Comparison of ENCODE assay signal across 9 mouse cellular contexts in the genomic region with DNA sequence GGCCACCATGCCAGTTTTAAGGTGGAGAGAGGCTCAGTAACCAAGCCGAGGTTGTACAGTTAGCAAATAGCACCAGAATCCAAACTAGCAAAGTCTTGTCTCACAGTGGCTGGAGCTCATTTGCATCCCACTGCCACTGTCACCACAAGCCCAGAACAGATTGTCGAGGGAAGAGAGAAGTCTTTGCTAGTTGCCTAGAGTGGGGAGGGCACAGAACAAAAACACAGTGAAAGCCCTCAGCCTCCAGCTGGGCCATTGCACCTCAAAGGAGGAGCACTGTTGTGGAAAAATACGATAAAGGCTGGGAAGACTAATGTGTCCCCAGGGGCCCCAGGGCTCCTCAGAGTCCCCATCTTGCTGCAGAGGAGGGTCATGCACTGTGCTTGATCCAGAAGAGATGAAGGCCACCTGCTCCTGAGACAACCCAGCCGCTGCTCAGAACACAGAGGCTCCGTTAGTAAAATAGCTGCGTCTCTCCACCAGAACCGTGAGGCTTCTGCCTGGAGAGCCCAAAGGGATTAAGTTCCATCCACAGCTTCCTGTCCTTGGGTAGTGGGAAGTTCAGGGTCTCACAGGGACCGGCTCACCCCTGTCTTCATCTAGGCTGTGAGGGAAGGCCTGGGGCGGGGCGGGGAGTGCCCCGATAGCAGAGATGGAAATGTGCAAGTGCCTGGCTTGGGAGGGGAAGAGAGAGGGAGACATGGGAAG. TPM values are rescaled to one million over a fixed set of nuclear protein-coding genes. Genes with fewer than 3 reads are reported as not detected.
DNase-seq lines count a peak whose midpoint lies in the region; ATAC-seq lines count a peak whose summit lies in the region.
"Had no signal": no experiment of that assay in that cellular context is flagged by ENCODE, and none has a peak within 500 bp of the region (broad histone marks: within the 10 kb centered on the region; RNA-seq: fewer than 3 reads in every experiment).

No protein-coding gene starts in this region.

- peak; percentile 20 for DNase-seq in midbrain, embryonic 10.5 days (ENCODE audit: low spot score)
- DNase-seq in midbrain, embryonic 14.5 days: no peak
- DNase-seq in heart, adult 11 months: peak; percentile 99
- DNase-seq in kidney, adult 8-10 months: peak; percentile 38 to 63
- no peak for DNase-seq in thymus, postnatal 4 days
- no peak for DNase-seq in thymus, postnatal 36 days
- DNase-seq in thymus, postnatal 10 days (ENCODE audit: low spot score in 2 of 2): no peak

- H3K4me2 ChIP-seq in midbrain, embryonic 14.5 days (ENCODE audit: low read length): no peak overlapping the region
- no peak overlapping the region; the same call in 1 of the 2 replicates for H3K4me2 ChIP-seq in stomach, embryonic 14.5 days (replicated peaks; ENCODE audit: low read depth, low read length)

- H3K27ac ChIP-seq in midbrain, embryonic 10.5 days (replicated peaks): peak overlapping the region; percentile 71
- no peak overlapping the region for H3K27ac ChIP-seq in midbrain, embryonic 14.5 days (replicated peaks; ENCODE audit: low read depth, low read length)
- H3K27ac ChIP-seq in stomach, embryonic 14.5 days (ENCODE audit: low read length): peak overlapping the region; percentile 95

- H3K9me3 ChIP-seq in midbrain, embryonic 10.5 days (replicated peaks): no peaks in the 10 kb centered on the region
- no peaks in the 10 kb centered on the region for H3K9me3 ChIP-seq in midbrain, embryonic 14.5 days (ENCODE audit: control insufficient read depth, low read length)
- H3K9me3 ChIP-seq in stomach, embryonic 14.5 days (ENCODE audit: control insufficient read depth, low read depth, low read length): no peaks in the 10 kb centered on the region

- no peaks in the 10 kb centered on the region for H3K36me3 ChIP-seq in midbrain, embryonic 10.5 days
- H3K36me3 ChIP-seq in midbrain, embryonic 14.5 days (ENCODE audit: control insufficient read depth, insufficient read depth, low read length): no peaks in the 10 kb centered on the region
- H3K36me3 ChIP-seq in stomach, embryonic 14.5 days (ENCODE audit: control insufficient read depth, insufficient read depth, low read length): peaks cover under 1% of the 10 kb centered on the region; the same call in 1 of the 2 replicates

- no peak for ATAC-seq in midbrain, embryonic 14.5 days (ENCODE audit: low FRiP score, low TSS enrichment)
- peak; percentile 77; the same call in 1 of the 2 replicates for ATAC-seq in stomach, embryonic 14.5 days (ENCODE audit: insufficient number of reproducible peaks, insufficient read depth, low FRiP score, low read depth)

- peaks cover 5% of the 10 kb centered on the region for H3K27me3 ChIP-seq in midbrain, embryonic 10.5 days (ENCODE audit: low read depth, poor library complexity, severe bottlenecking)
- no peaks in the 10 kb centered on the region for H3K27me3 ChIP-seq in midbrain, embryonic 14.5 days (ENCODE audit: control insufficient read depth, insufficient read depth, low read length)
- H3K27me3 ChIP-seq in stomach, embryonic 14.5 days (ENCODE audit: control insufficient read depth, insufficient read depth, low read length): no peaks in the 10 kb centered on the region

- no peak overlapping the region for H3K4me3 ChIP-seq in midbrain, embryonic 10.5 days
- no peak overlapping the region for H3K4me3 ChIP-seq in midbrain, embryonic 14.5 days (replicated peaks; ENCODE audit: low read depth, low read length)
- no peak overlapping the region for H3K4me3 ChIP-seq in stomach, embryonic 14.5 days (ENCODE audit: low read depth, low read length)
- H3K4me3 ChIP-seq: megakaryocyte, embryonic 14.5 days had no signal

- H3K4me1 ChIP-seq in midbrain, embryonic 10.5 days: peaks cover 13% of the 10 kb centered on the region
- peaks cover 7% of the 10 kb centered on the region; the same call in 1 of the 2 replicates for H3K4me1 ChIP-seq in midbrain, embryonic 14.5 days (ENCODE audit: control insufficient read depth, insufficient read depth, low read length)
- peaks cover 25% of the 10 kb centered on the region for H3K4me1 ChIP-seq in stomach, embryonic 14.5 days (ENCODE audit: control insufficient read depth, insufficient read depth, low read length)

- WGBS in midbrain, embryonic 10.5 days: 17% methylated on average over 11 of the region's 11 CpGs
- 12% methylated on average over 11 of the region's 11 CpGs for WGBS in midbrain, embryonic 14.5 days
- WGBS in stomach, embryonic 14.5 days: 20% methylated on average over 11 of the region's 11 CpGs

- H3K9ac ChIP-seq in midbrain, embryonic 14.5 days (replicated peaks; ENCODE audit: low read length): no peak overlapping the region
- no peak overlapping the region for H3K9ac ChIP-seq in stomach, embryonic 14.5 days (replicated peaks; ENCODE audit: low read depth, low read length)

RNA-seq across cellular contexts. Expression of gene Rem1, which starts 12.8 kb away (rescaled TPM):
- polyA plus RNA-seq in midbrain, embryonic 10.5 days (2016; fragmentation: Nextera tagmentation; extraction: Ambion mirVana): 0.26 and 0.33 TPM in 2 replicates
- polyA plus RNA-seq in midbrain, embryonic 14.5 days (2014; fragmentation: Nextera tagmentation; extraction: Ambion mirVana): 0.12 and 0.27 TPM in 2 replicates
- polyA plus RNA-seq in stomach, embryonic 14.5 days (2014; fragmentation: Nextera tagmentation; extraction: Ambion mirVana): 21.9 and 22.3 TPM in 2 replicates

RNA-seq across cellular contexts. Expression of gene Defb25, which starts 16.7 kb away (rescaled TPM):
- not detected in 2 replicates for polyA plus RNA-seq in midbrain, embryonic 10.5 days (2016; fragmentation: Nextera tagmentation; extraction: Ambion mirVana)
- not detected in 2 replicates for polyA plus RNA-seq in midbrain, embryonic 14.5 days (2014; fragmentation: Nextera tagmentation; extraction: Ambion mirVana)
- 3.9 TPM in 1 of 2 replicates, not detected in the other for polyA plus RNA-seq in stomach, embryonic 14.5 days (2014; fragmentation: Nextera tagmentation; extraction: Ambion mirVana)

RNA-seq across cellular contexts. Expression of gene H13, which starts 29.7 kb away (rescaled TPM):
- 99.2 and 117 TPM in 2 replicates for polyA plus RNA-seq in midbrain, embryonic 10.5 days (2016; fragmentation: Nextera tagmentation; extraction: Ambion mirVana)
- polyA plus RNA-seq in midbrain, embryonic 14.5 days (2014; fragmentation: Nextera tagmentation; extraction: Ambion mirVana): 177 and 184 TPM in 2 replicates
- 120 and 122 TPM in 2 replicates for polyA plus RNA-seq in stomach, embryonic 14.5 days (2014; fragmentation: Nextera tagmentation; extraction: Ambion mirVana)

RNA-seq across cellular contexts. Expression of gene Defb36, which starts 35.4 kb away (rescaled TPM):
- polyA plus RNA-seq in midbrain, embryonic 10.5 days (2016; fragmentation: Nextera tagmentation; extraction: Ambion mirVana): not detected in 2 replicates
- polyA plus RNA-seq in midbrain, embryonic 14.5 days (2014; fragmentation: Nextera tagmentation; extraction: Ambion mirVana): not detected in 2 replicates
- not detected in 2 replicates for polyA plus RNA-seq in stomach, embryonic 14.5 days (2014; fragmentation: Nextera tagmentation; extraction: Ambion mirVana)

RNA-seq across cellular contexts. Expression of gene Defb45, which starts 40.4 kb away (rescaled TPM):
- not detected in 2 replicates for polyA plus RNA-seq in midbrain, embryonic 10.5 days (2016; fragmentation: Nextera tagmentation; extraction: Ambion mirVana)
- polyA plus RNA-seq in midbrain, embryonic 14.5 days (2014; fragmentation: Nextera tagmentation; extraction: Ambion mirVana): not detected in 2 replicates
- polyA plus RNA-seq in stomach, embryonic 14.5 days (2014; fragmentation: Nextera tagmentation; extraction: Ambion mirVana): not detected in 2 replicates

Comparison
In these comparisons a context has a peak if more than half of its experiments do, and no peak if none do; other contexts are left out.
1. DNase-seq: peak in midbrain, embryonic 10.5 days (single experiment), heart, adult 11 months (single experiment) and kidney, adult 8-10 months (2 of 2); none in midbrain, embryonic 14.5 days (single experiment), thymus, postnatal 4 days (single experiment), thymus, postnatal 36 days (0 of 2) and thymus, postnatal 10 days (0 of 2).
2. RNA of gene Rem1, which starts 12.8 kb away (polyA plus RNA-seq): 21.9 to 22.3 TPM in stomach, embryonic 14.5 days; 0.26 to 0.33 TPM in midbrain, embryonic 10.5 days and 0.12 to 0.27 TPM in midbrain, embryonic 14.5 days; every median in the first group is over 10 times any median in the second.